Mouse (Mus musculus): ENCODE measurements around the gene Adamts14. TPM values are rescaled to one million over a fixed set of nuclear protein-coding genes. Genes with fewer than 3 reads are reported as not detected.

Adamts14 gene
- polyA plus RNA-seq, 1 experiment, result 0.23 TPM

- WGBS, result 94% methylated on average over 6 of the region's 6 CpGs
- DNase-seq, result no peak
- Histone ChIP-seq H3K27me3 (ENCODE audit: control insufficient read depth, insufficient read depth, low read length) (no peaks in the 10 kb centered on the region), H3K4me3 (replicated peaks; ENCODE audit: insufficient read depth, low read depth, low read length) (no peak overlapping the region), H3K27ac (ENCODE audit: insufficient read depth, low read length) (no peak overlapping the region), H3K4me1 (ENCODE audit: control insufficient read depth, insufficient read depth, low read length) (peaks cover 11% of the 10 kb centered on the region)
- TF ChIP-seq POLR2A (IDR thresholded peaks at IDR 0.05; ENCODE audit: borderline replicate concordance, insufficient read depth, low read length) (no peak), CTCF (IDR thresholded peaks at IDR 0.05; ENCODE audit: borderline replicate concordance, insufficient read depth, low read depth, low read length) (no peak)
Observed at GRCm38 (mm10) chr10:61237391-61237785, 35.9 kb downstream of the Adamts14 start.

GRCm38 (mm10) chr10:61236683-61237390 lies 36.4 kb downstream of the Adamts14 start:
- DNase-seq, result no peak
- H3K4me1 ChIP-seq (ENCODE audit: control insufficient read depth, insufficient read depth, low read length), result peaks cover 11% of the 10 kb centered on the region
- H3K27me3 ChIP-seq (ENCODE audit: control insufficient read depth, insufficient read depth, low read length), result no peaks in the 10 kb centered on the region
- H3K27ac ChIP-seq (ENCODE audit: insufficient read depth, low read length), result no peak overlapping the region
- H3K4me3 ChIP-seq (replicated peaks; ENCODE audit: insufficient read depth, low read depth, low read length), result no peak overlapping the region
- TF ChIP-seq POLR2A (IDR thresholded peaks at IDR 0.05; ENCODE audit: borderline replicate concordance, insufficient read depth, low read length), result no peak
- TF ChIP-seq CTCF (IDR thresholded peaks at IDR 0.05; ENCODE audit: borderline replicate concordance, insufficient read depth, low read depth, low read length), result no peak
- WGBS, result 85% methylated on average over 4 of the region's 4 CpGs

GRCm38 (mm10) chr10:61235677-61236267 lies 37.5 kb downstream of the Adamts14 start:
- no peak for DNase-seq
- H3K27me3 ChIP-seq (ENCODE audit: control insufficient read depth, insufficient read depth, low read length), result no peaks in the 10 kb centered on the region
- H3K4me3 ChIP-seq (replicated peaks; ENCODE audit: insufficient read depth, low read depth, low read length), result no peak overlapping the region
- WGBS, result 89% methylated on average over 6 of the region's 6 CpGs
- peaks cover 10% of the 10 kb centered on the region for H3K4me1 ChIP-seq (ENCODE audit: control insufficient read depth, insufficient read depth, low read length)
- H3K27ac ChIP-seq (ENCODE audit: insufficient read depth, low read length), result no peak overlapping the region
- TF ChIP-seq POLR2A (IDR thresholded peaks at IDR 0.05; ENCODE audit: borderline replicate concordance, insufficient read depth, low read length), result no peak
- no peak for TF ChIP-seq CTCF (IDR thresholded peaks at IDR 0.05; ENCODE audit: borderline replicate concordance, insufficient read depth, low read depth, low read length)

- Histone ChIP-seq H3K27me3 (ENCODE audit: control insufficient read depth, insufficient read depth, low read length) (no peaks in the 10 kb centered on the region), H3K27ac (ENCODE audit: insufficient read depth, low read length) (no peak overlapping the region), H3K4me1 (ENCODE audit: control insufficient read depth, insufficient read depth, low read length) (no peaks in the 10 kb centered on the region), H3K4me3 (replicated peaks; ENCODE audit: insufficient read depth, low read depth, low read length) (no peak overlapping the region)
- TF ChIP-seq POLR2A (IDR thresholded peaks at IDR 0.05; ENCODE audit: borderline replicate concordance, insufficient read depth, low read length) (no peak), CTCF (IDR thresholded peaks at IDR 0.05; ENCODE audit: borderline replicate concordance, insufficient read depth, low read depth, low read length) (no peak)
- DNase-seq, result no peak
- WGBS, result 73% methylated on average over 4 of the region's 4 CpGs
Observed at GRCm38 (mm10) chr10:61234319-61234718, 38.9 kb downstream of the Adamts14 start.

GRCm38 (mm10) chr10:61232858-61233567 lies 40.2 kb downstream of the Adamts14 start:
- WGBS, result 45% methylated on average over 7 of the region's 7 CpGs
- H3K27ac ChIP-seq (ENCODE audit: insufficient read depth, low read length), result no peak overlapping the region
- no peak overlapping the region for H3K4me3 ChIP-seq (replicated peaks; ENCODE audit: insufficient read depth, low read depth, low read length)
- no peak for TF ChIP-seq CTCF (IDR thresholded peaks at IDR 0.05; ENCODE audit: borderline replicate concordance, insufficient read depth, low read depth, low read length)
- TF ChIP-seq POLR2A (IDR thresholded peaks at IDR 0.05; ENCODE audit: borderline replicate concordance, insufficient read depth, low read length), result no peak
- no peak for DNase-seq
- no peaks in the 10 kb centered on the region for H3K4me1 ChIP-seq (ENCODE audit: control insufficient read depth, insufficient read depth, low read length)
- no peaks in the 10 kb centered on the region for H3K27me3 ChIP-seq (ENCODE audit: control insufficient read depth, insufficient read depth, low read length)

- 97% methylated on average over 3 of the region's 3 CpGs for WGBS
- Histone ChIP-seq H3K4me1 (ENCODE audit: control insufficient read depth, insufficient read depth, low read length) (no peaks in the 10 kb centered on the region), H3K27ac (ENCODE audit: insufficient read depth, low read length) (no peak overlapping the region), H3K27me3 (ENCODE audit: control insufficient read depth, insufficient read depth, low read length) (no peaks in the 10 kb centered on the region), H3K4me3 (replicated peaks; ENCODE audit: insufficient read depth, low read depth, low read length) (no peak overlapping the region)
- TF ChIP-seq CTCF (IDR thresholded peaks at IDR 0.05; ENCODE audit: borderline replicate concordance, insufficient read depth, low read depth, low read length) (no peak), POLR2A (IDR thresholded peaks at IDR 0.05; ENCODE audit: borderline replicate concordance, insufficient read depth, low read length) (no peak)
- no peak for DNase-seq
Observed at GRCm38 (mm10) chr10:61231756-61232155, 41.5 kb downstream of the Adamts14 start.

- H3K4me1 ChIP-seq (ENCODE audit: control insufficient read depth, insufficient read depth, low read length), result peaks cover 3% of the 10 kb centered on the region; the same call in 1 of the 2 replicates
- 41% methylated on average over 4 of the region's 4 CpGs for WGBS
- H3K27ac ChIP-seq (ENCODE audit: insufficient read depth, low read length), result no peak overlapping the region
- H3K27me3 ChIP-seq (ENCODE audit: control insufficient read depth, insufficient read depth, low read length), result no peaks in the 10 kb centered on the region
- H3K4me3 ChIP-seq (replicated peaks; ENCODE audit: insufficient read depth, low read depth, low read length), result no peak overlapping the region
- TF ChIP-seq POLR2A (IDR thresholded peaks at IDR 0.05; ENCODE audit: borderline replicate concordance, insufficient read depth, low read length) (no peak), CTCF (IDR thresholded peaks at IDR 0.05; ENCODE audit: borderline replicate concordance, insufficient read depth, low read depth, low read length) (no peak)
- no peak for DNase-seq
Observed at GRCm38 (mm10) chr10:61226784-61227396, 46.3 kb downstream of the Adamts14 start.

Measured in cerebellum, adult 2 months (tissue).